Mouse (Mus musculus): ENCODE results near the gene Hmgb1. TPM values are rescaled to one million over a fixed set of nuclear protein-coding genes. Genes with fewer than 3 reads are reported as not detected.

Gene Hmgb1
- total and polyA plus RNA-seq, 3 experiments, result 227 to 899 (median 288) TPM

- no peak overlapping the region for H3K27ac ChIP-seq (ENCODE audit: insufficient read depth, low read depth)
- H3K4me2 ChIP-seq (ENCODE audit: insufficient read depth, low read depth, poor library complexity, severe bottlenecking), result no peak overlapping the region
- no peak overlapping the region for H3K9ac ChIP-seq (ENCODE audit: insufficient read depth, low read depth)
- H3K9me3 ChIP-seq (replicated peaks; ENCODE audit: low read length), result no peaks in the 10 kb centered on the region
- dilution Hi-C loops (cut with MboI; ENCODE audit: extremely low pct_ligation_motif_present, extremely low pct_unique_long_range_greater_than_20kb, low sequenced_read_pairs) (no loop called here), in situ Hi-C loops (cut with MboI; ENCODE audit: low pct_ligation_motif_present, low pct_unique_long_range_greater_than_20kb, low sequenced_read_pairs) (no loop called here)
- H3K79me2 ChIP-seq (replicated peaks; ENCODE audit: control insufficient read depth, extremely low read depth, insufficient read depth, poor library complexity, severe bottlenecking), result no peaks in the 10 kb centered on the region
- TF ChIP-seq CTCF (conservative IDR thresholded peaks at IDR 0.05 in 1 of 2, IDR thresholded peaks at IDR 0.05 in 1 of 2; ENCODE audit: low read depth in 2 of 2, low read length in 2 of 2), result no peak
- TF ChIP-seq POLR2A (IDR thresholded peaks at IDR 0.05; ENCODE audit: low read depth, low read length), result no peak
- no peak for TF ChIP-seq USF1 (IDR thresholded peaks at IDR 0.05; ENCODE audit: low read depth, low read length)
- TF ChIP-seq MXI1 (IDR thresholded peaks at IDR 0.05; ENCODE audit: low read depth, low read length), result no peak
- TF ChIP-seq SMC3 (IDR thresholded peaks at IDR 0.05; ENCODE audit: low read depth, low read length), result no peak
- TF ChIP-seq NELFE (IDR thresholded peaks at IDR 0.05; ENCODE audit: low read depth, low read length), result no peak
- no peak for TF ChIP-seq JUN (IDR thresholded peaks at IDR 0.05; ENCODE audit: insufficient read depth, low read depth, low read length)
- no peak for TF ChIP-seq SIN3A (IDR thresholded peaks at IDR 0.05; ENCODE audit: low read length)
- TF ChIP-seq NRF1 (IDR thresholded peaks at IDR 0.05; ENCODE audit: low read depth, low read length), result no peak
- no peak for TF ChIP-seq EP300 (IDR thresholded peaks at IDR 0.05; ENCODE audit: low read length)
- TF ChIP-seq MAX (IDR thresholded peaks at IDR 0.05; ENCODE audit: low read length), result no peak
- TF ChIP-seq KAT2A (IDR thresholded peaks at IDR 0.05; ENCODE audit: insufficient replicate concordance, low read length), result no peak
- TF ChIP-seq E2F4 (IDR thresholded peaks at IDR 0.05; ENCODE audit: insufficient replicate concordance, low read depth, low read length), result no peak
- no peak for TF ChIP-seq ETS1 (conservative IDR thresholded peaks at IDR 0.05; ENCODE audit: low read depth, low read length)
- DNase-seq (ENCODE audit: extremely low read depth), result no peak
- no peaks in the 10 kb centered on the region for H3K36me3 ChIP-seq (replicated peaks in 1 of 2; ENCODE audit: control insufficient read depth in 1 of 2, insufficient read depth in 1 of 2, low read length in 1 of 2)
- H3K4me3 ChIP-seq (replicated peaks in 1 of 3; ENCODE audit: low read depth in 2 of 3, low read length in 2 of 3, poor library complexity in 1 of 3), result no peak overlapping the region
- peaks cover 20 to 35% of the 10 kb centered on the region in 2 experiments for H3K4me1 ChIP-seq (ENCODE audit: control insufficient read depth in 1 of 2, insufficient read depth in 2 of 2)
- no peaks in the 10 kb centered on the region for H3K27me3 ChIP-seq (replicated peaks)
These were observed 91.8 kb downstream of the Hmgb1 start for GRCm38 (mm10) chr5:149092526-149092925.

GRCm38 (mm10) chr5:149091256-149091655, 93.0 kb downstream of the Hmgb1 start:
- no peak overlapping the region for H3K9ac ChIP-seq (ENCODE audit: insufficient read depth, low read depth)
- no peaks in the 10 kb centered on the region for H3K36me3 ChIP-seq (replicated peaks in 1 of 2; ENCODE audit: control insufficient read depth in 1 of 2, insufficient read depth in 1 of 2, low read length in 1 of 2)
- no peaks in the 10 kb centered on the region for H3K27me3 ChIP-seq (replicated peaks)
- H3K4me3 ChIP-seq (replicated peaks in 1 of 3; ENCODE audit: low read depth in 2 of 3, low read length in 2 of 3, poor library complexity in 1 of 3), result no peak overlapping the region
- DNase-seq (ENCODE audit: extremely low read depth), result no peak
- in situ Hi-C loops (cut with MboI; ENCODE audit: low pct_ligation_motif_present, low pct_unique_long_range_greater_than_20kb, low sequenced_read_pairs), result no loop called here
- no peak overlapping the region for H3K4me2 ChIP-seq (ENCODE audit: insufficient read depth, low read depth, poor library complexity, severe bottlenecking)
- TF ChIP-seq TBP (conservative IDR thresholded peaks at IDR 0.05; ENCODE audit: low read depth, low read length) (no peak), MXI1 (IDR thresholded peaks at IDR 0.05; ENCODE audit: low read depth, low read length) (no peak), NELFE (IDR thresholded peaks at IDR 0.05; ENCODE audit: low read depth, low read length) (no peak), MAX (IDR thresholded peaks at IDR 0.05; ENCODE audit: low read length) (no peak), E2F4 (IDR thresholded peaks at IDR 0.05; ENCODE audit: insufficient replicate concordance, low read depth, low read length) (no peak), JUN (IDR thresholded peaks at IDR 0.05; ENCODE audit: insufficient read depth, low read depth, low read length) (no peak), POLR2AphosphoS2 (IDR thresholded peaks at IDR 0.05; ENCODE audit: low read depth, low read length) (no peak), ZKSCAN1 (IDR thresholded peaks at IDR 0.05; ENCODE audit: borderline replicate concordance, low read depth, low read length) (no peak)
- H3K27ac ChIP-seq (ENCODE audit: insufficient read depth, low read depth), result no peak overlapping the region
- peaks cover 29 to 38% of the 10 kb centered on the region in 2 experiments for H3K4me1 ChIP-seq (ENCODE audit: control insufficient read depth in 1 of 2, insufficient read depth in 2 of 2)
- dilution Hi-C loops (cut with MboI; ENCODE audit: extremely low pct_ligation_motif_present, extremely low pct_unique_long_range_greater_than_20kb, low sequenced_read_pairs), result no loop called here
- H3K9me3 ChIP-seq (replicated peaks; ENCODE audit: low read length), result no peaks in the 10 kb centered on the region
- H3K79me2 ChIP-seq (replicated peaks; ENCODE audit: control insufficient read depth, extremely low read depth, insufficient read depth, poor library complexity, severe bottlenecking), result no peaks in the 10 kb centered on the region

All from CH12.LX (cell line).